Mouse (Mus musculus) bone marrow macrophage, adult 2 months (primary cell): Measurements from ENCODE around the gene 6030468B19Rik. TPM values are rescaled to one million over a fixed set of nuclear protein-coding genes. Genes with fewer than 3 reads are reported as not detected.

Experiments
- H3K27ac ChIP-seq: 2 replicates; pipeline ENCODE4 v1.5.1; 2012; ENCODE audit warnings: low read depth, low read length; ENCODE audit not compliant: insufficient read depth
- H3K4me1 ChIP-seq: 2 replicates; pipeline ENCODE4 v1.6.1; 2012; ENCODE audit warnings: low read length; ENCODE audit not compliant: control insufficient read depth, insufficient read depth
- H3K4me3 ChIP-seq: 2 replicates; pipeline ENCODE4 v1.5.1; 2012; ENCODE audit warnings: mild to moderate bottlenecking, low read length, moderate library complexity; ENCODE audit not compliant: insufficient read depth
- CTCF ChIP-seq: IDR thresholded peaks from 2 replicates; pipeline ENCODE4 v1.5.1; 2012; ENCODE audit warnings: low read depth, mild to moderate bottlenecking, low read length, moderate library complexity
- POLR2A ChIP-seq: IDR thresholded peaks from 2 replicates; pipeline ENCODE4 v1.6.1; 2012; ENCODE audit warnings: mild to moderate bottlenecking, low read depth, low read length, borderline replicate concordance
- polyA plus RNA-seq: library from polyadenylated mRNA; stranded (reverse); fragments of >200 nt; gene quantifications from 2 replicates; pipeline ENCODE4 v1.2.4, GENCODE M21; 2012; ENCODE audit not compliant: missing spikeins, insufficient read depth, insufficient read length

Gene 6030468B19Rik
- polyA plus RNA-seq, 1 experiment, result not detected

- Histone ChIP-seq H3K27ac (no peak overlapping the region), H3K4me3 (no peak overlapping the region), H3K4me1 (peaks cover 12% of the 10 kb centered on the region)
- TF ChIP-seq CTCF (no peak), POLR2A (no peak)
Measured at GRCm38 (mm10) chr11:117816389-117816996, 19.0 kb downstream of the 6030468B19Rik start.

DNA sequence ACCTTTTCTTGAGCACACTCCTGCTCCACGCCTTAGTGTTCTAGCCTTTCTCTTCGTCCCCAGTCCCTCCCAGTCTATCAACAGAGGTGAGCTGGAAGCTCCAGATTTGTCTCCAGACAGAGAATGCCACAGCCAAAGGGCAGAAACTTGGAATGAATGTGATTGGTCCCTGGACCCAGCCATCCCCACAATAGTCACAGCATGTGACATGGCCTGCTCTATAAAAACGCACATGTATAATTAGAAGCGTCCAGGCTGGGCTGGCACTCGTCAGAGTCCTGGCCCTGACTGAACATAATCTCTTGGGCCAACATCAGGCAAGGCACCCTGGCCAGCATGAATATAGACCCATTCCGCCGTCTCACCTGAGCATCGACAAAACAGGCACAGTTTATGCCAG, 21.6 kb downstream of the 6030468B19Rik start:
- Histone ChIP-seq H3K27ac (no peak overlapping the region), H3K4me1 (peaks cover 14% of the 10 kb centered on the region), H3K4me3 (no peak overlapping the region)
- no peak for TF ChIP-seq CTCF
- no peak for TF ChIP-seq POLR2A

- peaks cover 16% of the 10 kb centered on the region for H3K4me1 ChIP-seq
Measured at GRCm38 (mm10) chr11:117820173-117820572, 22.7 kb downstream of the 6030468B19Rik start.

GRCm38 (mm10) chr11:117821868-117822267, 24.4 kb downstream of the 6030468B19Rik start:
- no peak overlapping the region for H3K4me3 ChIP-seq
- no peak overlapping the region for H3K27ac ChIP-seq
- H3K4me1 ChIP-seq, result peaks cover 26% of the 10 kb centered on the region
- no peak for TF ChIP-seq CTCF
- no peak for TF ChIP-seq POLR2A

More at GRCm38 (mm10) chr11:117820173-117820572, 22.7 kb downstream of the 6030468B19Rik start:
- TF ChIP-seq CTCF (no peak), POLR2A (no peak)
- Histone ChIP-seq H3K27ac (no peak overlapping the region), H3K4me3 (no peak overlapping the region)

- peaks cover 35% of the 10 kb centered on the region for H3K4me1 ChIP-seq
- H3K27ac ChIP-seq, result no peak overlapping the region
- TF ChIP-seq CTCF (no peak), POLR2A (no peak)
- H3K4me3 ChIP-seq, result no peak overlapping the region
Measured at GRCm38 (mm10) chr11:117822728-117823241, 25.3 kb downstream of the 6030468B19Rik start.

DNA sequence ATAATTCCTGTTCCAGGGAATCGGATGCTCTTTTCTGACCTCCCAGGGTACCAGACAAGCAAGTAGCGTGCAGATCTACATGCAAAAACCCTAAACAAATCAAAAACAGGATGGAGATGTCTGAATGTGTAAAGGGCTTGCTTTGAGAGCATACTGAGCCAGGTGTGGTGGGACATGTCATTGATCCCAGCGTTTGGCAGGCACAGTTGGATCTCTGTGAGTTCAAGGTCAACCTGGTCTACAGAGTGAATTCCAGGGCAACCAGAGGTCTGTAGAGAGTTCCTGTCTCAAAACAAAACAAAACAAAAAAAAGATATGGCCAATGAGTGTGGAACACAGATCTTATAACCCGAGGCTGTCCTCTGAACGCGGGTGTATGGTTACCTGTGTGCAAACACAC, 26.0 kb downstream of the 6030468B19Rik start:
- Histone ChIP-seq H3K4me3 (no peak overlapping the region), H3K4me1 (peaks cover 38% of the 10 kb centered on the region), H3K27ac (no peak overlapping the region)
- TF ChIP-seq POLR2A (no peak), CTCF (no peak)

DNA sequence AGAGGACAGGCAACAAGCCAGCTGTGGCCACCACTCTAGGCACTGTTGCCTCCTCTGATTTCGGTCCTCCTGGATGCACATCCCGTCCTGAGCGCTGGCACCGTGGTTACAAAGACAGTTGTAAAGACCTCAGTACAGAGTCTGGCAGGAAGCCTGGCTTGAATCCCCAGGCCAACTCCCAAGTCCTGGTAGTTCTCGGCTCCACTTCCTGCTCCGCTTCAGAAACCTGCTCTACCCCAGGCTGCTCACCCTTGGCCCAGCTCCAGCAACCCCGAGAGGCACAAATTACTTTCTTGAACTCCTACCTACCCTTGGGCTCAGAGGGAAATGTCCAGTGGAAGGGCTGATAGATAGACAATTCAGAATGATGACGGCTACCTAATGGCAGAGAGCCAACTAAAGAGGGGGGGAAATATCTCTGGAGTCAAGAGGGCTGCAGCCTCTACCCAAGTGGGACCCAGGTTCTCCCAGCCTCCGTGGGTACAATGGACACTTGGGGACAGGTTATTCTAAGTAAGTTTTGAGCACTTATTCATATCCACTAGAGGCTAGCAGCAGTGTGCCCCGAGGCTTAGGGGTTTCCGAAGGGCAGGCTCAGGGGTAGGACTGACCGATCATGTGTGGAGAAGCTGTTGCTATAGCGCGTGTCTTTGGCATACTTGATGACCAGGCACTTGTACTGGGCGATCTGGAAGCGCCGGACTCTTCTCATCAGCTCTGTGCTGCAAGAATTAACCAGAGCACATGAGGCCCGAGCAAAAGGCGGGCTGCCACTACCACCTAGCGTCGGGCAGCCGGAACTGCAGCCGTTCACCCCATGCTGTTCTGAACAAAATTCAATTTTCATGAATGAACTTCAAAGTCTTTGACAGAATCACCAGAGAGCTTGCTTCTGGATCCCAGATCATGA, 26.9 kb downstream of the 6030468B19Rik start:
- peak overlapping the region; percentile 81 for H3K27ac ChIP-seq
- H3K4me1 ChIP-seq, result peaks cover 44% of the 10 kb centered on the region
- TF ChIP-seq CTCF (peak; percentile 51), POLR2A (no peak)
- peak overlapping the region; percentile 58 for H3K4me3 ChIP-seq

DNA sequence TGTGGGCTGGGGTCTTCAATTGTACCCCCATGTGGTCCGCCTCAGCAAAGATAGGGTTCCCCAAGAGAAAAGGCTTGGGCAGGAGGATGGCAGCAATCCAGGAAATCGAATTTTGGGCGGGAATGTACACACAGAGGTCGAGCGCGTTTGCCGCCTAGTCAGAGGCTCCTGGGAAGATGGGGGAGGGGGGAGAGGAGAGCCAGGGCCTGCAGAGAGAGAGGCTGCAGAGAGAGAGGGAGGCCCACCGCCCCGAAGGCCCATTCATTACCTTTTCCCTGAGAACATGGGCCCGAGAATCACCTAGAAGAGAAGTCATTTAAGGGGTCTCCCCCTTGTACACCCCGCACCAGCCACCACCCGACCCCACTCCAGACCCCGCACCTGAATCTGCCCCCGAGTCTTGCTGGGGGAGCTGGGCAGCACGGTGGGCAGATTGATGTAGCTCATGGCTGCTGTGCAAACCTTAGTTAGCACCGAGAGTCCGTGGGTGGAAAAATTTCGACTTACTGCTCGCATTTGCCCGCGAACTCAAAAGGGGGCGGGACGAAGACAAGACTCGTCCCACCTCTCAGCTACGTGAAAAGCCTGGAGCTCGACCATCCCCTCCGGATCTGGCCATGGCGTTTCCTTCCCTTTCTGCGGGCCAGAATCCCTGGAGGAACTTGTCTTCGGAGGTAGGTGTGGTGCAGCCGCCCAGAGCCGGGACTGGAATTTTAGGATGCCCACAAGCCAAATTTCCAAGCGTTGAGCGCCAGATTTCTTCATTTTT, 28.1 kb downstream of the 6030468B19Rik start, which contains the start of the genes Afmid and Tk1:
TSS of gene Afmid (plus strand) at position 592 of the 769 bp plus-strand sequence.
TSS of gene Tk1 (minus strand) at position 760 of the 769 bp plus-strand sequence.
- peaks cover 54% of the 10 kb centered on the region for H3K4me1 ChIP-seq
- peak within 1 kb of the TSS; percentile 58 for H3K4me3 ChIP-seq
- TF ChIP-seq CTCF (no peak), POLR2A (no peak)
- peak within 1 kb of the TSS; percentile 82 for H3K27ac ChIP-seq

GRCm38 (mm10) chr11:117826164-117826563, 28.7 kb downstream of the 6030468B19Rik start:
- no peak for TF ChIP-seq CTCF
- peaks cover 57% of the 10 kb centered on the region for H3K4me1 ChIP-seq
- peak overlapping the region; percentile 42 for H3K4me3 ChIP-seq
- peak overlapping the region; percentile 51 for H3K27ac ChIP-seq

DNA sequence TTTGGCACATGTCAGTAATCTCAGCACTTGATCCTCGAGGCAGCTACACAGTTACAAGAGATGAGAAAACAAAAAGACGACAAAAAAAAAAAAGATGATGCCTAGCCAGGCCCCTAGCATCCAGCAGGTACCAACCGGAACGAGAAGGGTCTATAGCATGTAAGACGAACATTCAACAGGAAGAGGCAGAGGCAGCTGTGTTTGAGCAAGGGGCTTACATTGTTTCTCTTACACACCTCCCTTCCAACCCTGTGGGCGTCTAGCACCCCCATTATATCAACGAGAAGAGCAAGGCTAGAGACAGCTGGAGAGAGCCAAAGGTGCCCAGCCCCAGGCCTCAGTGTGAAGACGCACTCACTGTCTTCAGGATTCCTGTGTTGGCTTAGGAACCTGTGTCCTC, 29.5 kb downstream of the 6030468B19Rik start:
- Histone ChIP-seq H3K4me3 (peak overlapping the region; percentile 29; the same call in 1 of the 2 replicates), H3K4me1 (peaks cover 63% of the 10 kb centered on the region), H3K27ac (peak overlapping the region; percentile 82)
- TF ChIP-seq POLR2A (no peak), CTCF (no peak)
